Mouse (Mus musculus) kidney, postnatal 14 days (tissue): ENCODE data around the gene Erf.
A peak's percentile ranks its signal among the peaks of the same experiment; 100 is the strongest.

Experiments
- DNase-seq: peaks from one replicate; pipeline ENCODE4 v3.0.0; 2022; ENCODE audit warnings: mixed read lengths

Erf gene

GRCm38 (mm10) chr7:25279861-25280791, 29.6 kb upstream of the Erf start:
- peak; percentile 78 for DNase-seq

- DNase-seq, result peak; percentile 92
Measured at GRCm38 (mm10) chr7:25279076-25279860, 28.7 kb upstream of the Erf start.

GRCm38 (mm10) chr7:25278341-25279075, 27.9 kb upstream of the Erf start:
- DNase-seq, result peak; percentile 90

DNA sequence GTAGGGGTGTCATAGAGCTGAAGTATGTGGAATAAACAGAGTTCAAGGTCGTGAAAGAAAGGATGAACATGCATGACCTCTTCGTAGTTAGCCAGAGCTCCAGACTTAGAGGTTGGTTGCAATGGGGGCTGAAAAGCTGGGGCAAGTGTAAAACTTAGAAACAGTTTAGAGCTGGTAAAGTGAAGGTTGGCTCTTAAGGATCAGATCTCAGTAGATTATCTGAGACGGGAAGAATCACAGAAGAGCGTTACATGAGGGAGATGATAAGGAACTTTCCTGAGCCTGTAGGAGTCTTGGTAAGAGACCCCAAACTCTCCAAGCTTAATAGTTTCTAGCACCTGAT, 27.4 kb upstream of the Erf start:
- no peak for DNase-seq

DNA sequence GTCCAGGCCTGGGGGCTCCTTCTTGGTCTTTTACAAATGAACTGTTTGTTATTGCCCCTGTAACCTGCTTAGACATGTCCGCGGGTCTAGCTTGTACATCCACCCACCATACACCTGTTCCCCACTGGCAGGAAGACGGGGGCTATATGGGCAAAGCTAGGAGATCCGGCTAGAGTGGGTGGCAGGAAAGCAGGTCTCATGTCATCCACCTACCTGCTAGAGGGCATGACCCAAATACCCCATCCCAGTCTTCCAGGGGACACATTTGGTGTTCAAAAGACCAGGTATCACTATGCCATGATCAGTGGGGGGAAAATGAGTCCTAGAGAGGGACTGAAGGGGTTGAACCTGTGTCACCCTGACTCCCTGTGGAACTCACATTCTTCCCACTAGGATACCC, 26.8 kb upstream of the Erf start:
- DNase-seq, result no peak

- no peak for DNase-seq
Measured at GRCm38 (mm10) chr7:25275555-25276298, 25.2 kb upstream of the Erf start.

- DNase-seq, result no peak
Measured at GRCm38 (mm10) chr7:25274996-25275395, 24.4 kb upstream of the Erf start.

DNA sequence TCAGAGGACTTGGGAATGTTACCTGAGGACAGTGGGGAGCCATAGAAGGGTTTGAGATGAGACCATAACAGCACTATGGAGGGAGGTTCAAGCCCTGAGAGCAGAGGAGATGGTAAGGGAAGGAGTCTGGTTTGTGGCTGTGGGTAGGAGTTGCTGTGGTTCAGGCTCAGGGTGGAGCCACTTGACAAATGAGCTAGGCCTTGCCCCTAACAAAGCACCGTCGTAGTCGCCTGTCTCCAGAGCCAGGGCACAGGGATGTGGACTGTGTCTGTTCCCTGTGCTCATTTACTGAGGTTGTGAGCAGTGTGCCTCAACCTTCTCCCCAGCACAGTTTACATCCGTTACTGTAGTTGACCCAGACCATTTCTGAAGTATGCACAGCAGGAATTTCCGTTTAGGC, 24.0 kb upstream of the Erf start:
- DNase-seq, result no peak

DNA sequence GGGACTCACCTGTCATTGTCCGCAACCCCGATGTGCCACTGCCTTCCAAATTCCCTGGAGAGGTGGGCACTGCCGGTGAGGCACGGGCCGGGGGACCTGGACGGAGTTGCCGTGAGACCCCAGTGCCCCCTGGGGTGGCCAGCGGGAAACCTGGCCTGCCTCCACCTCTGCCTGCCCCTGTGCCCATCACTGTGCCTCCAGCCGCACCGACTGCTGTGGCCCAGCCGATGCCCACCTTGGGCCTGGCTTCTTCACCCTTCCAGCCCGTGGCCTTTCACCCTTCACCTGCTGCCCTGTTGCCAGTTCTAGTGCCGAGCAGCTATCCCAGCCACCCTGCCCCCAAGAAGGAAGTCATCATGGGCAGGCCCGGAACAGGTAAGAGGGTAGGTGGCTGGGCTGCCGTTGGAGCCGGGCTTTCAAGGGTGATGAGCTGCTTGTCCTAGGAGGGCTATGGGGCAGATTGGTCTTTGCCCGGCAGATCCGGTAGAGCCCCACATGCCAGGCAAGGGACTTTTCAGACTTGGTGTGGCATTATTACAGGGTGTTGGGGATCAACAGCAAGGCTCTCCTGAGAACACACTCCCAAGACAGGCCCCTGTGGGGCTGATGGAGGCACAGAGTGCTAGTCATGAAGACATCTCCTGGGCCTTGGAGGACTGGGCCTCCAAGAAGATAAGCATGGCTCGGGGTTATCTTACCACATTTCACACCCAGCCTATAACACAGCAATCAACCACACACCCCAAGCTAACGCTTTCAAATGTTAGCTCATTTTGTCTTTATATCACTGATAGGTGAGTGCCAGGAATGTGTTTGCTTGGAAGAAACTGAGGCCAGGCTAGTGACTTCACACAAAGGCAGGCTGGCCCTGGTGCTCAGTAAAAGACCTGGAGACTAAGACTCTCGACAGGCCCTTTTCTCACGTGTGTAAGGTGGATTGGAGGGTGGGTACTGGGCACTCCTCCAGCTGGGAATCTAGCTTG, 23.0 kb upstream of the Erf start:
- DNase-seq, result no peak

DNA sequence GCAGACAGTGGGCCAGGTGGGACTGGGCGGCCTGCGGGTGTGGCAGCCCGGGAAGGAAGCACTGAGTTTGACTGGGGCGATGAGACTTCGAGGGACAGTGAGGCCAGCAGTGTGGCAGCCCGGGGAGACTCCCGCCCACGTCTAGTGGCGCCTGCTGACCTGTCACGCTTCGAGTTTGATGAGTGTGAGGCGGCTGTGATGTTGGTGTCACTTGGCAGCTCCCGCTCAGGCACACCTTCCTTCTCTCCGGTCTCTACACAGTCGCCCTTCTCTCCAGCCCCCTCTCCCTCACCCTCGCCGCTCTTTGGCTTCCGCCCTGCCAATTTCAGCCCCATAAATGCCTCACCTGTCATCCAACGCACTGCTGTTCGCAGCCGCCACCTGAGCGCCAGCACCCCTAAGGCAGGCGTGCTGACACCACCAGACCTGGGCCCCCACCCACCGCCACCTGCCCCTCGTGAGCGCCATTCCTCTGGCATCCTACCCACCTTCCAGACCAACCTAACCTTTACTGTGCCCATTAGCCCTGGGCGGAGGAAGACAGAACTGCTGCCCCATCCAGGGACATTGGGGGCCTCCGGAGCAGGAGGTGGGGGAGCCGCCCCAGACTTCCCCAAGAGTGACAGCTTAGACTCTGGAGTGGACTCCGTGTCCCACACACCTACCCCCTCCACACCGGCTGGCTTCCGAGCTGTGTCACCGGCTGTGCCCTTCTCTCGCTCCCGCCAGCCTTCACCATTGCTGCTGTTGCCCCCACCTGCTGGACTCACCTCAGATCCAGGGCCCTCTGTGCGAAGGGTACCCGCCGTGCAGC, 22.1 kb upstream of the Erf start:
- no peak for DNase-seq

- DNase-seq, result no peak
Measured at GRCm38 (mm10) chr7:25271651-25272444, 21.3 kb upstream of the Erf start.

DNA sequence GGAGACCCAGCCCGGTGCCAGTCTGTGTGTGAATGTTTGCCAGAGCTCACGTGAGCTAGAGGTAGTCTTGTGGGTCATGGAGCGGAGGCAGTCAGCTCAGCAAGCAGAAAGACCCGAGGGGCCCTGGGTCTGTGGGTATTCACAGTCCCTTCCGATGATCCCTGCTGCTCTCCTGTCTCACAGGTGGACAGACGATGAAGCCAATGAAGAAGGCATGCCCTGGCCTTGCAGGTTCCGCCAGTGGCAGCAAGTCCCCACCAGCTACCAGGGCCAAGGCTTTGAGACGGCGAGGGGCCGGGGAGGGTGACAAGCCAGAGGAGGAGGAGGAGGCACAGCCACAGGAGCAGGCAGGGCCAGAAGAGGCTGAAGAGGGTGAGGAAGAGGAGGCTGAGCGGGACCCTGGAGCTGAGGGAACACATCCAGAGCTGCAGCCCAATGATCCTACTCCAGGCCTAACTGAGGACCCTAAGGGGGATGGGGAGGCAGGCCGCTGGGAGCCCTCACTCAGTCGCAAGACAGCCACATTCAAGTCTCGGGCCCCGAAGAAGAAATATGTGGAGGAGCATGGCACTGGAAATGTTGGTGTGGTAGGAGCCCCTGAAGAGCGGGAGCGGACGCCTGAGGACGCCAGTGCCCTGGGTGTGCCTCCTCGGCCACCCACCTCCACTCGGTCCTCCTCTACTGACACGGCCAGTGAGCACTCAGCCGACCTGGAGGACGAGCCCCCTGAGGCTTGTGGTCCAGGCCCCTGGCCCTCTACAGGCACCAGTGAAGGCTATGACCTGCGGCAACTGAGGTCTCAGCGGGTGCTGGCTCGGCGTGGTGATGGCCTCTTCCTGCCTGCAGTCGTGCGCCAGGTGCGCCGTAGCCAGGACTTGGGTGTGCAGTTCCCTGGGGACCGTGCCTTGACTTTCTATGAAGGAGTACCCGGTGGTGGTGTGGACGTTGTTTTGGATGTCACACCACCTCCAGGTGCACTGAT, 20.4 kb upstream of the Erf start:
- no peak for DNase-seq

DNA sequence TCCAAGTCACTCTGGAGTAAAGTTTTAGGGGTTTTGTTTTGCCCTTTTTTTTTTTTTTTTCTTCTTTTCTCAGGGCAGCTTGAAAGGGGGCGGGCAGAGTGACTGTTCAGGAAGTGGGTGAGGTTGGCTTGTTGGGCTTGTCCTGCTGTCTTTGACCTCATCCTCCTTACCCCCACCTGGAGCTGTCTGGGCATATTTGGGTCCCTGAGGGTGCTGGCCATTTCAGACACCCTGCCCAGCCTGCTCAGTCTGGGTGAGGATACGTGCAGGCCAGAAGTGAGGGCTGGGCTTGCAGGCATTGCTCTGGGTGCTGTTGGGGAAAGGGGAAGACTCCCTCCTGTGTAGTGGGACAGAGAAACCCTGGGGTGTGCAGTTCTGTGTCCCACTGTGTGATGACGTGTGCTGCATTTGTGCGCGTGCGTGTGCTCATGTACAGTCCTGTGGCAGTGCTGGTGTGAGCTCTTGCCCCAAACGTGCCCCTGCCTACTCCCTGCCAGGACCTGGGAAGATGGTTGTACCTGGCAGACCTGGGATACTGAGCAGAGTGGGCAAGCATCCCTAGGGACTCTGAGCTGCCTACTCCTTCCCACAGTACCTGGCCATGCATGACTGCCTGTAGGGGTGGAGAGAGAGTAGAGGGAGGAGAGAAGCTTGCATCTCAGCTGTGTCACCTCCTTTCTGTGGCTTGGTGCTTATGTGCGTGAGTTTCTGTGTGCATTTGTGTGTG, 19.1 kb upstream of the Erf start:
- peak; percentile 44 for DNase-seq

DNA sequence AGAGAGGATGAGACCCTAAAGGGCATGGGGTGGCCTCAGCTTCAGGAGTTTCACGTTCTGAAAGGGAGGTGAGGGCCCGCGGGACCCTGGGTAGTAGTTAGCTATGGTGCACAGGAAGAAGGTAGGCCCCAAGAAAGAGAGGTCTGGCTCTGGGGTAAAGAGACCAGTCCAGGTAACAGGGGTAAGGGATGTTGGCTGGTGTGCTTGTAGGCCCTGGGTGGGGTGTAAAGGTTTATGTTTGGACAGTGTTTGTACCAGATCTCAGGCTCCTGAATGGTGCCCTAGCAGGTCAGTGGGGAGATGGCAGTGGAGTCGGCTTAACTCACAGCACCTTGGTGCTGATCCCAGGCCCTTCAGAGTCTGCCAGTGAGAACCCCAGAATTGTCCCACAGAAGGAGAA, 18.5 kb upstream of the Erf start:
- DNase-seq, result no peak

GRCm38 (mm10) chr7:25268588-25268987, 18.0 kb upstream of the Erf start:
- no peak for DNase-seq

DNA sequence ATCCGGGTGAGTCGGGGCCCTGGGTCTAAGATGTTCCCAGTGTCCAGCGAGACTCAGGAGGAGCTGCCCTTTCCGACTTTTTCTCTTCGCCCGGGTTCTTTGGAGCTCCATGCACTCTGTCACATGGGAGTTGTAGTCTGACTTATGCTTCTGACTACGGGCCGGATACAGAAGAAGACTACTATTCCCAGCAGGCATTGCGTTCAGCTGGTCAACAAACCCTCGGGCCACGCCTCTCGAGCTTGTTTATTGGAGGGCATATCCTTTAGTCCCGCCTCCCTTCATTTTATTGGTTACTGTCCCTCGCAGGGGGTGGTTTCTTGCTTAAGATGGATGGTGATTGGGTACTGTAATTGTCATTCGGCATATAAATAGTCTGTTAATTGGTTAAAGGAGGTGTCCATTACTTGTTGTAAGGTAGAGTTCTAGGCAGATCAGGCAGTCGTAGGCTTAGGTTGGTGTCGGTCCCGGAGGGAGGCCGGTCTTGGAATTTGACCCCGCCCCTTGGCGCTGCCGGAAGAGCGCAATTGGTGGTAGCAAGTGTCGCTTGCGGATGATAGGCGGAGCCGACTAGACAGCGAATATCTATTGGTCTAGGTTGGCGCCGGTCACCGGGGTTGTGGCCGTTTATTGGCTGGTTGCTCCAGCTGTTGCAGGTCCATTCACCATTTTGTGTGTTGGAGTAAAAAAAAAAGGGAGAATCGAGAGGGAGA, 17.3 kb upstream of the Erf start:
- peak; percentile 100 for DNase-seq

GRCm38 (mm10) chr7:25267301-25267750, 16.8 kb upstream of the Erf start, which contains the start of gene Cic:
Cic (plus strand) TSS chr7:25267704.
- peak; percentile 100 for DNase-seq
